Mouse (Mus musculus) left cerebral cortex, postnatal 14 days (tissue): ENCODE results near the gene Mast3. TPM values are rescaled to one million over a fixed set of nuclear protein-coding genes. Genes with fewer than 3 reads are reported as not detected.

ENCODE experiments used
- DNase-seq, 2 experiments: peaks; one replicate each; pipeline ENCODE4 v3.0.0; 2021 to 2022; ENCODE audit warnings: low spot score in 2 of 2, mixed read lengths in 1 of 2
- intact Hi-C: fragments of 180-260 bp; cut with DNase I; formaldehyde crosslinking; loops from one replicate; pipeline ENCODE4 v1.15.1; 2025
- total RNA-seq, 2 experiments: library from RNA; stranded (reverse); gene quantifications; 2 replicates each; pipeline ENCODE4 v1.2.3; 2021

Gene Mast3
- total RNA-seq, 2 experiments from 2014 or later: 176 to 185 TPM

DNA sequence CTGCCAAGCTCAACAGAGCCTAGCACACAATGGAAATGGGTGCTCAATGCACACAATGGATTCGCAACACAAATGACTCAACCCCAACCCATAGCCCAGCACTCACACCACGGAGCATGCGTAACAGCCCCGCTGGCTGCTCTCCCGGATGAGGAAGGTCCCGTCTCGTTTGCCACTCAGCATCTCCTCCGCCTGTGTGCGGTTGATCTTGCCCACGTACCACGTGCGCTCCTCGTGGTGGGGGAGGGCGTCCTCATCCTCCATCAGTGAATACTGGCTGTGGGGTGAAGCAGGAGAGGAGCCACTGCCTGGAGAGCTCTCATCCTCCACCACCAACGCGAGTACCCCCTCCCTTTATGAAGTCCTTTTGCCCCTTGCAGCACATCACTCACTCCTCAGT lies 35.9 kb downstream of the Mast3 start:
- DNase-seq: no peak
- intact Hi-C loops: loop anchor here (5.0 kb wide), 1 partner anchor 73 kb away; no protein-coding TSS in a partner anchor

DNA sequence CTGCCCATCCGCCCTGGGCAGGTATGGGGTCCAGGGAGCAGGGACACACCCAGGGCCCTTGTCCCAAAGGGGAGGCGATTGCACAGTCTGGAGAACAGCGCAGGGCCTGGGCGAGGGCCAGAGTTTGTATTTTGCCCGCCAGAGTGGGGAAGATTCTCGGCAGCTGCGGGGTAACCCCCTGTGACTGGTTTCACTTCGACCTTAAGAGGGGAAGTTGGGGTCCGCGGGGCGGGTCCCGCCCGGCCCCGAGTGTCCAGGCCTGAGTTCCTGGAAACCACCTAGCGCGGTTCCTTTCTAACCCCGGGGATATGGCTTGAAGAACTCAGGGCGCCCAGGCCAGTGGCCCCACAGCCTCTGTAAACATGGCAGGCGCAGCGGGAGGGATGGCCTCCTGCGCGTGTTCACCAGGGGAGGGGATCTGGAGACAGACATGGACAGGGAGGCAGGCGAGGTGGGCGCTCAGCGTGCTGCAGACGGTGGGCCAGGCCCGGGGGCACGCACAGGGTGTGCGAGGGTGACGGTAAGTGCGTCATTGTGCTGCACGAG lies 36.5 kb downstream of the Mast3 start:
- DNase-seq: peak in 1 of 2 experiments; percentile 52
- intact Hi-C loops: loop anchor here (5.0 kb wide), 1 partner anchor 74 kb away; no protein-coding TSS in a partner anchor

DNA sequence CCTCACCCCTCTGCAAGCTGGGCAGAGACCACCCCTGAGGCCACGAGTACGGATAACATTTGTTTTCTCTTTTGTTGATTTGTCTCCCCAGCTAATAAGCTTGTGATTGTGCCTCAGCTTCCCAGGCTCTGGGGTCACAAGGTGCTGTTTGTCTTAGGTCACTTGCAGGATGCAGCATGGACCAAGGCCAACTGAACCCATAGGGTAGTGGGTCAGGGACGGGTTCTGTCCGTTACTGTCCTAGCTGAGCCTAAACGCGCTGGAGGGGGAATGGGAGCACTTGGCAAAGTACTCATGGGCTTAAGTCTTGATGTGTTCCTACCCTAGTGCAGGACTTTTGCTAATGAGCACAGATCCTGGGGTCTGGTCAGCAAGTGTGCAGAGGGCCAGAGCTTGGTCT lies 37.4 kb downstream of the Mast3 start:
- intact Hi-C loops: loop anchor here (5.0 kb wide), 1 partner anchor 75 kb away; no protein-coding TSS in a partner anchor
- DNase-seq: no peak

DNA sequence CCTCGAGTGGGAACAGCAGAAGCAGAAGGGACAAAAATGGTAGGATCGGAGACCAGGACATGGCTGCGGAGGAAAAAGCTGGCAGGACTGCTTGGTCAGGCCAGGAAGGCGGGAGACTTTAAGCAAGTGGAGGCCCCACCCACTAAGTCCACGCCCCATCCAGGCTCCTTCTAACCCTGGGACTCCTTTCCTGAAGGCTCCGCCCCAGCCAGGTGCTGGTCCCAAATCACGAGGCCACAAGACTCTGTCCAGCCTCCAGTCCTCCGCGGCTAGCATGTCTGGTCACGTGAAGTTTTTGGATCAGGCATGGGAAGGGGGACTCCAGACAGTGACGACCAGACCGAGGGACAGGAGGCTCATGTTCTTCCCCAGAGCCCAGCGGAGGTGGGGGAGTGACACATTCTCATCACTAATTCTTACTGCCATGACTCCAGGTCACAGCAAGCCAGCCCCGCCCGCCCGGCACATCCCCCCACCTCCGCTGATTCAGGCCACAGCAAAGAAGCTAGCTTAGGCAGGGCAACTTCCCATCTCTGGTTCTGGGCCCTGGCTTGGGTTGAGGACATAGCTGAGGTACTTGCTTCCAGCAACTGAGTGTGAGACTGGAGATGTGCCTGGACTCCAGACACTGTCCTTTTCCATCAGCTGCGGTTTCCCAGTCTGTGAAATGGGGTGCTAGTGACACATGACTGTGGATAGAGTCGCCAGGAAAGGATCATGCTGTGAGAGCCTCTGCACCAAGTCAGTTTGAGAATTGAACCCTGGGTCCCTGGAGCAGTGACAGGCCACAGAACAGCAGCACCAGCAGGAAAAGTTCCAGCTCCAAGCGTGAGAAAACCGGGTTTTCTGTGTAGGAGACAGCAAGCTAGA lies 38.0 kb downstream of the Mast3 start:
- intact Hi-C loops: loop anchor here (5.0 kb wide), 1 partner anchor 75 kb away; no protein-coding TSS in a partner anchor
- no peak for DNase-seq

DNA sequence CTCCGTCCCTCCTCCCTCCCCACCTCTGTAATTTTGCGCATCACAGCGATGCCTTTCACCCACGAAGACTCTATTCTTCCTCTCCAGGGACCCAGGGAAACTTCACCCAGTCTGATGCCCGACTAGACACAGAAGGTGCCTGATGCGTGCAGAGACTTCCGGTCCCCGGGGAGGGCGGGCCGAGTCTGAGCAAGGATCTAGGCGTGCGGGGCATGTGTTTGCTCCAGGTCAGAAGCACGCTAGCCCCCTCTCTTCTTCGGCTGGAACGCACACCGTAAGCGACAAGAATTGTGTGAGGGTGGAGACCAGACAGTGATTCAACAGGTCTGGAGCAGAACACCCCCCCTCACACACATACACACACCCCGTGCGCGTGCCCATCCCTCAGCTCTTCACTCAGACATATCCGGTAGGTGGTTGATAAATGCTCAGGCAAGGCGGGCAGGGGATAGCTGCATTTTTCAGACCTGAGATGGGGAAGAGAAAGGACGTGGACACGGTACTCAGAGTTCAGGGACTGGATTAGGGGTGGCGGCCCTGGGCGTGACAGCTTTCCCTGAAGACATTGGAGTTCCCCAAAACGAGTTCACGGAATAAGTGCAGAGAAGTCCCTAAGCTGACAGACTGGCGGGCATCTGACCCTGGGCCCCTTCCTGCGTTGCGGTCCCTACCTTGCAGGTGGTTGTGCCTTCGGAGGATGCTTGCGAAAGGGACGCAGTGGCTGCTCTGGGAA lies 38.9 kb downstream of the Mast3 start:
- intact Hi-C loops: loop anchor here (5.0 kb wide), 1 partner anchor 76 kb away; no protein-coding TSS in a partner anchor
- DNase-seq: no peak

DNA sequence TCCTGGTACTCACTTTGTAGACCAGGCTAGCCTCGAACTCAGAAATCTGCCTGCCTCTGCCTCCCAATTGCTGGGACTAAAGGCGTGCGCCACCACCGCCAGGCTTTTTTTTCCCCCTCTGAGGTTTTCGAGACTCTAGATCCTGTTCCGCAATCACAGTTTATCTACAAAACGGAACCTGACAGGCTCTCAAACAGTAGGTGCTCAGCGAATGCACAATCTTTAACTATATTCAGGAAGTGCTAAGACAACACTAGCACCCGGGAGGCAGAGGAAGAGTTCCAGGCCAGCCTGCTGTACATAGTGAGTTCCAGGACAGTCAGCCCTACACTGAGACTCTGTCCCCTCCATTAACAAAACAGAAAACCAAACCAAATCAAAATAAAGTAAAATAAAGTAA lies 39.5 kb downstream of the Mast3 start:
- intact Hi-C loops: loop anchor here (5.0 kb wide), 1 partner anchor 77 kb away; no protein-coding TSS in a partner anchor
- DNase-seq: no peak

DNA sequence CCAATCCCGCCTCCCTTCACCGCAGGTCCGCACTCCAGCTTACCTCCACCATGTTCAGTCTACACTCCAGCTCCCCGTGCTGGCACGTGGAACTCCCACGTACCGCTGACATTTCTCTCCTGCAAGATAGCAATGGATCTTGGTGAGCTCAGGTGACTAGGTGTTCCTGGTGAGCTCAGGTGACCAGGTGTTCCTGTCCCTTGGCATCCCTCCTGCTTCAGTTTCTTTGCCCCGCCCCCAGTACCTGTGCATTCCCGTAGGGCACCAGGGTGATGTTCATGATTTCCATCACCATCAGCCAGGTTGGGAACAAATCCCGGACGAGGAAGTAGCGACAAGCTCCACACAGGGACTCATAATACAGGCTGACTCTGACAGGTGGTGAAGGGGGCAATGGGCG lies 40.2 kb downstream of the Mast3 start:
- intact Hi-C loops: loop anchor here (5.0 kb wide), 1 partner anchor 78 kb away; no protein-coding TSS in a partner anchor
- DNase-seq: no peak

DNA sequence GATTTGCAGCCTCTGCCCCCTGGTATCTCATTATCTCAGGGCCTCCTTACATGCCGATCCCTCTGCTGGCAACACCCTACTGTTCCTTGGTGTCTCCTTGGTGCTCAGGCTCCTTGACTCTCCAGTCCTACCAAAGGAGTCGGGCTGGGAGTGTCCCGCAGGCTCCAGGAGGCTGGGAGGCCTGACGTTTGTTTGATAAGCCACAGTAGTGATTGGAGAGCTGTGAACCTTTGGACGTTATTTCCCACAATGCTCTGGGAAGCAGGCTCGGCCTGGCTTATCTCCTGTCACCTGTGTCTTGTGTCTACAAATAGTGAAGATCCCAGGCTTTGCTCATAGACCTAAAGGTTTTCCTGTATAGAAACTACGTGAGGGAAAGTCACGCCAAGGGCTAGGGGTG lies 40.8 kb downstream of the Mast3 start:
- DNase-seq: no peak
- intact Hi-C loops: no loop called here

DNA sequence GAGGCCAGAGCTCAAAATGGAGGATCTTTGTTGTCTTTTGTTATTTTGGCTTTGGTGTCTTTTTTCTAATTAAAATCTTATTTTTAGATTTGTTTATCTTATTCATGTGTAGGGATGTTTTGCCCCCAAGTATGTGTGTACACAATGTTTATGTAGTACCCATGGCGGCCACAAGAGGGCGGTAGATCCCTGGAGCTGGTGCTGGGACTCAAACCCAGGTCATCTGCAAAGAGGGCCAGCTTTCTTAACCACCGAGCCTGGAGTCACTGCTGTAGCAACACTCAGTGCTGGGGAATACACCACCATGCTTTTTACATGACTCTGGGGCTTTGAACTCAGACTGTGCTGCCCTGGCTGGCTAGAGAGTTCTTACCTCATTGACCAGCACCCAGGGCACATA lies 41.5 kb downstream of the Mast3 start:
- peak in 1 of 2 experiments; percentile 63 for DNase-seq
- intact Hi-C loops: no loop called here

DNA sequence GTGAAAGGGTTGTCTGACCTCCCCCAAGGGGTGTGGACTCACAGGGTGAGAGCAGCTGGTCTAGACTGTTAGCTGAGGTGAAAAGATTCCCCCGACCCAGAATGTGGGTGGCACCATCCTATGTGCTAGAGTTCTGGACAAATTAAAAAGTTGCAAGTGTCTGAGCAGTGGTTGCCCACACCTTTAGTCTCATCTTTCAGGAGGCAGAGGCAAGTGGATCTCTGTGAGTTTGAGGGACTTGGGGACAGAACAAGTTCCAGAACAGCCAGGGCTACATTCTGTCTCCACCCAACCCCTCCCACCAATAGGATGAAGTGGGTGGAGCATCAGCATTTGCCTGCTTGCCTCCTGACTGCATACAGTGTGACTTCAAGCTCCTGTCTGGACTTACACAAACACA lies 42.7 kb downstream of the Mast3 start:
- intact Hi-C loops: no loop called here
- no peak for DNase-seq

DNA sequence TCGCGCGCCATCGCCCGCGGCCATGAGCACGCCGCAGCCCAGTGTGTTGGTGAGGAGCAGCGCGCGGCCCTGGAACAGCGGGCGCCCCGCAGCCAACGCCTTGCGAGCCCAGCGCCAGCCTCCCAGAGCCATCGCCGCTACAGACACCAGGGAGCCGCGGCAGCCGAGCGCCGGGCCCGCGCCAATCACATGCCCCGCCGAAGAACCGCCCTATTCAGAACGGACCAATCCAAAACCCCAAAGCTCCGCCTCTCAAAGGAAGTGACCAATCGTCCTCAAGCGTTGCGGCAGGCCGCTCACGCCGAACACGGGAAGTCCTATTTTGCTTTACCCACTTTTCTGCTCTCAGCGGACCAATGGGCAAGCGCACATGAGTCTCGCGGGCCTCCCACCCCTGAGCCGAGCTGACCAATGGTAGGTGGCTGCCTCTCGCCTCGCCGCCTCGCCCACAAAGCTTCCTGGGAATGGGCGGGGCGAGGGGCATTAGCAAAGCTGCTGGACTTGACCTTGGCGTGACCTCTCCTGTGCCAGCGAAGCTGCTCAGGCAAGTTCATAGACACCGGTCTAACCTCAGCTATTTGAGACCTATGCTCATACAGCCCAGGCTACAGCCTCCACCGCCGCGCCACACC lies 44.0 kb downstream of the Mast3 start, which contains the start of gene Mpv17l2:
TSS of gene Mpv17l2 (minus strand) at position 172 of the 632 bp plus-strand sequence.
- intact Hi-C loops: no loop called here
- peak; percentile 97 to 99 for DNase-seq

DNA sequence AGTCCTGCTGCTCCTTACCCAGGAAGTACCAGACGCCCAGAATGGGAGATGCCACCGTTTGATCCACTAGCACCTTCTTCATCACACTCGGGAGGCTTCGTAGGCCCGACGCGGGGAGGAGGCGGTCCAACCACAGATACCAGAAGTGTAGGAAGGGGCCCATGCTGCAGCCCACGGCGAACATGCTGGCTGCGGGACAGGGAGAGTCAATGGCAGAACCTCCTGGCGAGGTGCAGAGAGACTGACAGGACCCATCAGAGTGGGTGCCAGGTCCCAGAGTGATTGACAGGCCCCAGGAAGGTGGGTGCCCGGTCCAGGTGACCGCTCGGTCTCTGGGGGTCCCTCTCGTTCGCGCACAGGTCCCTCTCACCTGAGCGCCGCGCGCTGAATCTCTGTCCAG lies 44.5 kb downstream of the Mast3 start:
- no peak for DNase-seq
- intact Hi-C loops: no loop called here

DNA sequence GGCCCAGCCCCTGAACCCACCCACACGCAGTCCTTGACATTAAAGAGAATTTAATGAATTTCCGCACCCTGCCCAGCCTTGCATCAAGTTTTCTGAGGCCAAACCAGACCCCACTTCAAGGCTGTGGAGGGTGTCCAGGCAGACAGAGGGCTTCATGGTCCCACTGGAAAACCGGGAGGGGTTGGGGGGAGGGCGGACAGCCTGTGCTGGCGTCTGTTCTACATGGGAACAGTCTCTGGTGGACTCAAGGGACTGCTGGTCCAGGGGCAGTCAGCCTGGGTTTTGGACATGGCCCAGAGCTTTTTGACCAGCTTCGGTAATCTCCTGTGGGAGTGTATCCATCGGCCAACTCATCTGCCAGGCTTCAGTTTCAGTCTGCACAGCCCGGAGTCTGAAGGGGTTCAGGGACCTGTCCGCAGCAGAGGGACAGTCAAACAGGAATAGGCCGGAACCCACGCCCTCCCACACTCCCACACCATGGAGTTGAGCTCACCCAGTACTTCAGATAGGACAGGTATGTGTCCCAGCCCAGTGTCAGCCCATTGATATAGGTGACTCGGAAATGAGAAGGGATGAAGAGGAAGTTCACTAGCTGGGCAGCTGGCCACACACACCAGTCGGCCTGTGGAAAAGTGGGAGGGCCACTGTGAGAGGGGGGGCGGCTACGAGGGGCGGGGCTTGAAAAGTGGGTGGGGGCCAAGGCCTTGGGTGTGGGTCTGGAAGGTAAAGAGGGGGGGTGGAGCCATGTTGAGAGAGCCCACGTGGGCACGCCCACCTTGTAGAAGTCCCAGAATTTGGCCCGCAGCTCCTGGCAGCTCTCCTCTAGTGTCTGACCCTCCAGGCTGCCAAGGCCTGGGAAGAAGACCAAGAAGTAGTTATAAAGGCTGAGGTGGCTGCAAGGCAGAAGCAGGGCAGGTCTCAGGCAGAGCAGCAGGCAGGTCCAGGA lies 46.0 kb downstream of the Mast3 start:
- peak in 1 of 2 experiments; percentile 31 for DNase-seq
- intact Hi-C loops: loop anchor here (10.0 kb wide), 1 partner anchor 54 kb away; the partner anchor contains the start of gene Iqcn

DNA sequence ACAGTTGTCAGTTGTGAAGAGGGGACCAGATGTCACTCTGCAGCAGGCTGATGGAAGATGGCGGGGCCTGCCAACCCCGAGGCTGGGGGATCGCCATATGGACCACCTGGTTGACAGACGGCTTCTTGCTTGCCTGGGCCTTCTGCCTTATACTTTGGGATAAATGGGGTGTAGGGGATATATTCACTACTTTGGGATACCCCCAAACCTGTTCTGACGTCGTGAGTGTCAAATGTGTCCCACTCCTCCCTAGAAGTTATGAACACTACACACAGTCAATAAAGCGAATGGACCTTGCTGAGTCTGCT lies 46.6 kb downstream of the Mast3 start:
- intact Hi-C loops: loop anchor here (10.0 kb wide), 1 partner anchor 53 kb away; the partner anchor contains the start of gene Iqcn

DNA sequence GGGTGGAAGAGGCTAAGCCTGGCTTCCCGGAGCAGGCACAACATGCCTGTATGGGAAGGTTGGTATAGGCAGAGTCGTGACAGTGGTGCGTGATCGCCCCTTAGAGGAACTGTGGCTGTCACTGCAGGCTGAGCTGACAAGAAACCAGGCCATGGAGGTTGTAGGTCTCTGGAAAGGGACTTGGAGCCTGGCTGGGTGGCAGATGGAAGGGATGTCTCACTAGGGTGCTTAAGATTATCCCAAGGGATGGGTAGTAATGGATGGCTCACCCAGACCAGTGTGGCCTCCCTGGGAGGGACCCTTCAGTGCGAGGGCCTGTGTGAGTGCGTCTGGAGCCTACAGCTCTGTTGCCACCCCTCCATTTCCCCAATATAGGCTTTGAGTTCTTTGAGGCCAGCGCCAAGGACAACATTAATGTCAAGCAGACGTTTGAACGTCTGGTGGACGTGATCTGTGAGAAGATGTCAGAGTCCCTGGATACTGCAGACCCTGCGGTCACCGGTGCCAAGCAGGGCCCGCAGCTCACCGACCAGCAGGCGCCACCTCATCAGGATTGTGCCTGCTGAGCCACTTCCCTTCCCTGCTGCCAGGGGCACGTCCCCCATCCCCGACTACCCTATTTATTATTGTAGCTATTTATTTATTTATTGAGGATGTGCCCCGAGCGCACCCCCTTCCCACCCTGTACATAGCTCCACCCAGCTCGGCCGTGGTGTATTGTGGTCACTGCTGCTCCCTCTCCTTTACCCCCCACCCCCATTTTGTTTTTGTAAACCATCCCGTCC lies 47.1 kb downstream of the Mast3 start:
- intact Hi-C loops: loop anchor here (10.0 kb wide), 1 partner anchor 53 kb away; the partner anchor contains the start of gene Iqcn
- peak in 1 of 2 experiments; percentile 61 for DNase-seq

More for the DNA sequence above, 46.6 kb downstream of the Mast3 start:
- DNase-seq: peak in 1 of 2 experiments; percentile 15

DNA sequence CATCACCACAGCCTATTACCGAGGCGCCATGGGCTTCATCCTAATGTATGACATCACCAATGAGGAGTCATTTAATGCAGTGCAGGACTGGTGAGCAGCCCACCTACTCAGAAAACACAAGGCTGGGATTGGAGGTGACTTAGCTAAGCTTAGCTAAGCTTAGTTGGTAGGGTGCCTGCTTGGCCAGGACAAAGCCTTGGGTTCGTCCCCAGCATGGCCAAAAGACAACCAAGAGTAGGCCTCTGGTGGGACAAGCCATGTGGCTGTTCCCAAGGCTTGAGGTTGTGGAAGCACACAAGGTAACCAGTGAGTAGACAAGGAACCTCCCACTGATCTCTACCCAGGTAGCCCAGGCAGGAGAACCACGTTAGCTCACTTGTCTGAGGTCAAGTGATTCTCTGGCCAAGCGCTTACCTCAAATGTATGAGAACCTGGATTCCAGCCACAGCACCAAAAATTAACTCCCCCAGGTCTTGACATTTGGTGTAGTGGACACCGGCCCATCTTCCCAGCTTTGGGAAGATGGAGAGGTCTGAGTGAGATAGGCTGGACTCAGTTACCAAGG lies 48.3 kb downstream of the Mast3 start:
- DNase-seq: peak; percentile 4 to 14
- intact Hi-C loops: loop anchor here (10.0 kb wide), 1 partner anchor 52 kb away; the partner anchor contains the start of gene Iqcn
